Mouse (Mus musculus): ENCODE data around the gene Zcchc12. TPM values are rescaled to one million over a fixed set of nuclear protein-coding genes. Genes with fewer than 3 reads are reported as not detected.

Gene Zcchc12
- 2.9 TPM for total RNA-seq (2023)

DNA sequence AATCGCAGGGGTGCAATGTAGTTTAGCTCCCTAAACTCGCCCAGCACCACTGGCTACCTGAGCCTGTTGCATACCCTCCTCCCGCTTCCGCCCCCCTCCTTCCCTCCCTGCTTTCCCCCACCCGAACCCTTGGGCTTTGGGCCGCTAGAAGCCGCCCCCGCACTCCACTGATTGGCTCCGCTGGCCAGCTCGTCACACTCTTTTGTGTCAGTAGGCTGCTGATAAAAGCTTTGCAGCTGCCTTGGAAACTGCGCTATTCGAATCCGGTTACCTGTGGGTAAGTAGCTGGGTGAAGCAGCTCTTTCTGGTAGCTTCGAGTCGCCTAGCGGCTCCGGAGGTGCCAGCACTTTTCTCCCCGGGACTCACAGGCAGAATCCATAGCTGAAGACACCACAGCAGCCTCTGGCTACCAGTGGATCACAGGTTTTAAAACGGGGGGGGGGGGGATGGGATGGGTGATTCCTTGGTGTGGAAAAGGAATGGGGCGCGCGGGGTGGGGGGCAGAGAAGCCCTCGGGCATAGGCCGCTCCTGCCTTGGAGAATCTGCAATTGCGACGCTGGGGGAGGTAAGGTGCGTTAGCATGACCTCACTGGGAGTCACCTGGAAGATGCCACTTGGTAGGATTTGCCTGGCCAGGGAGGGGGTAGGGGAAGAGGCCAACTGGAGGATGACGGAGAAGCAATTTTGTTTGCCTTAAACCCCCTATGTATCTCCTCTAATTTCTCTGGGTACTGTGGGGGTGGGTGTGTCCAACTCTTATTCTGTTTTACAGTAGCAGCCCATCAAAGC, at the start of gene Zcchc12:
Gene Zcchc12, plus strand, starts transcription at position 169 of the 790 bp plus-strand sequence.

Other genes with a start within 250 kb of the Zcchc12 start
- gene Il13ra1, start 83.8 kb upstream of the Zcchc12 start, total RNA-seq (2023): 0.24 TPM
- gene Lonrf3, start 132.4 kb downstream of the Zcchc12 start, total RNA-seq (2023): 4.8 TPM
- gene Gm6268, start 205.4 kb downstream of the Zcchc12 start, total RNA-seq (2023): not detected